Mouse (Mus musculus) heart, adult 9 months (tissue): ENCODE results near the gene Trib3.
"Not testable (repeated sequence)": the region's sequence is repeated elsewhere in the genome, so short reads cannot be mapped to it uniquely, and the experiment has no call there.

Source experiments
- DNase-seq, 2 experiments: peaks; one replicate each; pipeline ENCODE4 v3.0.0; 2022; ENCODE audit warnings: low spot score in 2 of 2

Trib3 gene

GRCm38 (mm10) chr2:152343329-152344213 is at the start of gene Trib3:
Gene Trib3, minus strand, starts transcription at chr2:152344032.
- peak; percentile 82 to 84 for DNase-seq

DNA sequence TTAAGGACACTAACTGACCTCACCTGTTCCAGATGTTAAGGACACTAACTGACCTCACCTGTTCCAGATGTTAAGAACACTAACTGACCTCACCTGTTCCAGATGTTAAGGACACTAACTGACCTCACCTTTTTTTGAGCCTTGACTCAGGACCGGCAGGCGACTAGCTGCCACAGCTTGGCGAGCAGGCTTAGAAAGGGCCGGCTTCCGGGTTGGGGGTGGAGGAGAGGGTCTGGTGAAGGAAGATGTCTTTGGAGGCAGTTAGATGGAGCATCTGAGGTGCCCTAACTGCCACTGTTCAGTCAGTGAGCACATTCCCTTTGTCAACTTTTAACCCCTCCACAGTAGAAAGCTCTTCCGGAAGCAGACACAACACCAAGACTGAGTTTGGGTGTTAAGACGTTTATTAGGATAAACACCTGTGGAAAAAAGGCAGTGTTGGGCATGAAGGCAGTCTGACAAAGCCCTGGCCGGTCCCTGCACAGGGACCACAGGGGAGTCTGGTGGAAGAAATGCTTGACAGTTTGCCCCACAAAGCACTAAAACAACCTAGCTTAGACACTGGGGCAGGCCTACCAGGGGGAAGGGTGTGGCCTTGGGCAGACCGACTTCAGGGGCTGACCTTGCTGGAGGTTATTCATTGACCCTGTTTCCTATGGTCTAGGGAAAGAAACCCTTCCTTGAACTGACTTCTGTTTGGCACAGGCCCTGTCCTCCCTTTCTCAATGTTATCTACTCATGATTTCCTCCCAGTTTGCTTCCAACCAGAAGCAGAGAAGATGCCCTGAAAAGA is 49.6 kb upstream of the Trib3 start:
- DNase-seq: no peak

GRCm38 (mm10) chr2:152392786-152393185 is 49.0 kb upstream of the Trib3 start:
- DNase-seq: peak; percentile 54 to 64

GRCm38 (mm10) chr2:152384191-152384590 is 40.4 kb upstream of the Trib3 start:
- DNase-seq: no peak

DNA sequence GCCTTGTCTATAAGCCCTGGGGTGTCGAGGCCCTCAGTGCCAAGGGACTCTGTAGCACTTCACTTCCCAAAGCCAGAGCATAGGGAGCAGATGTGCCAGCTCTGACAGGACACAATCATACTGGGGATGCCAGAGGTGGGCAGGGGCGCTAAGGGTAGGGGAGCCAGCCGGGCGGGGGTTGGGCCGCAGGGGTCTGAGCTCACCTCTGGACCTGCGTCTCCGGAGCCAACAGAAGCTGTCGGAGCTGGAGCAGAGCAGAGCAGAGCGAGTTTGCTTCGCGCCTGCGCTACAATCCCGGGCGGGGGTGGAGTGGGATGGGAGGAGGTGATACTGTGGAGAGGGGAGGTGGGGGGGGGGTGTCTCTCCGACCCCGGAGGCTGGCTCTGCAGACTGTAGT is 32.5 kb upstream of the Trib3 start, which contains the start of gene Nrsn2:
Gene Nrsn2 (minus strand): TSS at position 294 of the 397 bp plus-strand sequence.
- DNase-seq: no peak

GRCm38 (mm10) chr2:152375652-152376344 is 32.0 kb upstream of the Trib3 start:
- DNase-seq: no peak

GRCm38 (mm10) chr2:152373547-152373946 is 29.7 kb upstream of the Trib3 start:
- no peak for DNase-seq

DNA sequence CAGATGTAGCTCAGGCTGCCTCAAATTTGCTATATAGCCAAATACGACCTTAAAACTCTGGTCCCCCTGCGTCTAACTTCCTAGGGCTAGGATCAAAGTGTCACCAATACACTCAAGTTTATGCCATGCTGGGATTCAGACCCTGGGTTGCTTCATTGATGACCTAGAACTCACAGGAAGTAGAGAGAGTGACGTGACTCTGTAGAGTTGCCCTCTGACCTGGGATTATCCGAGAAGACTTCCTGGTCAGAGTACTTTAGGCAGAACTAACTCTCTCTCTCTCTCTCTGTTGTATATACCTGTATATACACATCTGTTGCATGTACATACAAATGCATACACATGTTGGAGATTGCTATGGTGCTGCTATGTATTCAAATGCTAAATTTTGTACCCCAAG is 28.8 kb upstream of the Trib3 start:
- DNase-seq: no peak

DNA sequence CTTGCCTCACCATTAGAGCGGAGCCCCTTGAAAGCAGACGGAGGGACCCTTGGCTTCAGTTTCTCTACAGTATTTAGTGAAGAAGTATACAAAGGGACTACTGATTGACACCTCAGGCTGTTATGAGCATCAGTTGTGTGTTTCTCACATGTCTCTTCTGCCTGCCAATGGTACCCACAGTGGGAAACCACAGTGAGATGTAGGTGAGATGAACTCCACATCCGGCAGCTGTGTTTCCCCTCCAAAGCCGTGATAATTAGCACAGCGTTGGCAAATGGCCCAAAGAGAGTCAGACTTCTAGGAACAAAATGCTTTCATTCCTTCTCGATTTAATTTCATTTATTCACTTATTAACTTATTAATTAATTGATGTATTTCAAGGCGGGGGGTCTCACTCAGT is 28.3 kb upstream of the Trib3 start:
- no peak for DNase-seq

GRCm38 (mm10) chr2:152368532-152369140 is 24.8 kb upstream of the Trib3 start:
- peak in 1 of 2 experiments; percentile 43 for DNase-seq

GRCm38 (mm10) chr2:152367917-152368316 is 24.1 kb upstream of the Trib3 start:
- DNase-seq: no peak

DNA sequence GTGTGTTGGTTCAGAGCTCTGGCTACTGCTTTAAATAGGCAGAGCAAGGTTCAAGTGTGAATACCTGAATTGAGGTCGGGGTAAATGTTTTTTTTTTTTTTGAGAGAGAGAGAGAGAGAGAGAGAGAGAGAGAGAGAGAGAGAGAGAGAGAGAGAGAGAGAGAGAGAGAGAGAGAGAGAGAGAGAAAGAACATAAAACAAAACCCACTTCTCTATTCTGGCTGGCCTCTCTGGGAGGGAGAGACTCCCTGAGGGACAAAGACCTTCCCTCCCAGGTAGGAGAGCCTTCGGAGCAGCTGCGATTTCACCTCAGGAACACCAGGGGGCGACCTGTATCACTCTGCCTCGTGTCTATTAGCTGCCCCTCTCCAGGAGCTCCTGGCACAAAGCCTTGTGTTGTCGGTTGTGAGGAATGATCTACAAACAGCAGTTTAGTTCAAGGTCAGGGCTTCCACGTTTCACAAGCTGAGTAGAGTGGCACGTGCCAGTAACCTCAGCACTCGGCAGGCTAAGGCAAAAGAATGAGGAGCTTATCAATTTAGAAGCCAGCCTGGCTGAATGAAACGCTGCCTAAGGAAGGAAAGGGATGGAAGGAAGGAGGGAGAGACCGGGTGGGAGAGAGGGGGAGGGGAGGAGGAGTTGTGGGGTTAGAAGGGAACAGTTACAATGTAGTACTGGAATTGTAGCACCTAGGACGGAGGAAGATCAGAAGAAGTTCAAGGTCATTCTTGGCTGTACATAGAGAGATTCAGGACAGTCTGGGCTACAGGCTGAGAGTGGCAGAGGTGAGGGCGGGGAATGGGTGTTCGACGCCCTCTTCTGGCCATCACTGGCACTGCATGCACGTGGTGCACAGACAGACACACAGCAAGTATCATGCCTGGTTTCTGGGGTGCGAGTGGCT is 19.7 kb upstream of the Trib3 start:
- peak; percentile 77 to 82 for DNase-seq

DNA sequence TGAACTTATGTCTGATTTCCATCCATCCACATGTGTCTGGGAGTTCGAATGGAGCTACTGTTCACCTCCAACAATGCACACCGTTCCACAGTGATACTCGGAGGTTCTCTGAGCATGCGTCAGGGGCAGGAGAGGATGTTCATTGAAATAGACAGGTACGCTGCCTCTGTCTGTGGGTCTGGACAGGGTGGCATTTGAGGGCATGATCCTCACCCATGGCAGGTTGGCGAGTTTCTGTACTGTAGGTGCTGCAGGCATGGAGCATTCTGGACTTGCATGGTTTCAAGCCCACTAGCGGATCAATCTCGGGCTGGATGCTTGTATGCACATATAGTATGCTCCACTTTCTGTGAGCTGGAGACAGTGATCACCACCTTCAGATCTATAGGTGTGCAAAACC is 17.4 kb upstream of the Trib3 start:
- DNase-seq: no peak

DNA sequence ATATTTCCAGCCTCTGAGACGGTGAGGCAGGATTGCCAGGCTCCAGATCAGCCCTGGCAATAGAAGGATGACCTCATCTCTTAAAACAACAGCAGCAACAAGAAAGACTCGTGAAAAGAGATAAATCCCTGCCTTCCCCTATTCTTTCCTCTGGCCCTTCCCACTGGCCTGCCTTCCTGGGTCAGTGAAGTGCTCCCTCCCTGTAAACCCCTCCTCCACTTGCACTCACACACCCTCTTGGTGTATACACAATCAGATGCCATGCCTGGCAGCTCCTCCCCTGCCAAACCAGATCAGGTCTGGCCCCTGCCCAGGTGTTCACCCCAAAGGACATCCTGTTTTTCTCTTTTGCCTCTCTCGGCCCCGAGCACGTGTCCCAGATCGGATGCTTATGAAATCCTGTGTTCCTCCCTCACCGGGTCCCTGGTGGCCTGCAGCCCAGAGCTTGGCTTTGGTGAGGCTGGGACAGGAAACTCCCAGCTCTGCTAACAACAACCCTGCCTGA is 16.5 kb upstream of the Trib3 start:
- DNase-seq: peak; percentile 91 to 95

DNA sequence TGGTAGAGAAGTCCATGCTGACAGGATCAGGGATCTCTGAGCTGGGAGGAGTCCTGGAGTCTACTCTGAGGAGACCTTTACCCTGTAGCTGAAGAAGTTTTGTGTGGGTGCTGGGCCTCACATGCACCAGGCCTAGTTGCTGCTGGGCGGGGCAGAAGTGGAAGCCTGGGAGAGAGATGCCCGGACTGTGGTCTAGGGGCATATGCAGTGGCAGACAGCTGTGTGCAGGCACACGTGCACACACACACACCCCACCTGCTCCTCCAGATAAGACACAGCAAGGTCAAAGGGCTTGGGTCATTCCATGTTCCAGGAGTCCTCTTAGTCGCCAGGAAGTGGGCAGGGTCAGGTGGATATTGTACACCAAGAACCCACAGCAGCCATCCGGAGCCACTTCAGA is 15.8 kb upstream of the Trib3 start:
- peak; percentile 22 to 41 for DNase-seq

- not testable (repeated sequence) for DNase-seq
Measured at GRCm38 (mm10) chr2:152358977-152359376, 15.1 kb upstream of the Trib3 start.

DNA sequence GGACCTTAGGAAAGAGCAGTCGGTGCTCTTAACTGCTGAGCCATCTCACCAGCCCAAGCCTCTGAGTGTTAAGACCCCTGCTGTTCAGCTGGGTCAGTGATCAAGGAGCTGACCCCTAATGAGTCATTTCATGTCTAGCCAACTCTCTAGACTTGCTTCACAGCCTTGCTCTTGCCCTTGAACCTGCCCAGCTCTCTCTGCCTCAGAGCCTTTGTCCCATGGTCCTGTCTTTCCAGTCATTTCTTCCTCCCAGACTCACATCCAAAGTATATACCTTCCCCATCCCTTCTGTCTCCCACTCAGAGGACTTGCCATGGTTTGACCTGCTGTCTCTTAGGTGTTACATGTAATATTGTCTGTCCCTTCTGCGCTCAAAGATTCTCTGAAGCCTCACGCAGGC is 13.4 kb upstream of the Trib3 start:
- DNase-seq: no peak

DNA sequence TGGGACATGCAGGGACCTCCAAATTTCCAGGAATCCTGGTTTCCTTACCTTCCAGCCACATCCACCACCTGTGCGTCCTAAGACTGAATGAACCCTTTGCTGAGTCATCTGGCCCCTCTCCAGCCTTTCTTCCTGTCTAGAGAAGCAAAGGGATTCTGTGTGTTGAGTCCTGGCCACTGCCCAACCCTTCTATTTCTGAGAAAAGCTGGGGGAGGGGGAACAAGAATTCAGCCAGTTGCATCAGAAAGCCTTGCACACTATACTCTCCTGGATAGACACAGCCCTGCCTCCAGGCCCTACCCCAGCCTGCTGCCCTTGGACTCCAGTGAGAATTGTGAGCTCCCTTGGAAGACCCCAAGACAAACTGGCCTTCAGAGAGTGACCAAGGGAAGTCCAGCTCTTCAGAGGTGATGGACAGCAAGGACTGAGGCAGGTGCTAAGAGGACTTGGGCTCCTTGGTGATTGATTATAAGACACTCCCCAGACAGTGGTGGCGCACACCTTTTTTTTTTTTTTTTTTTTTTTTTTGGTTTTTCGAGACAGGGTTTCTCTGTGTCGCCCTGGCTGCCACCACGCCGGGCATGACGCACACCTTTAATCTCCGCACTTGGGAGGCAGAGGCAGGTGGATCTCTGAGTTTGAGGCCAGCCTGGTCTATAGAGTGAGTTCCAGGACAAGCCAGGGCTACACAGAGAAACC is 6.2 kb upstream of the Trib3 start:
- peak; percentile 60 to 65 for DNase-seq

- DNase-seq: no peak
Measured at GRCm38 (mm10) chr2:152349205-152349604, 5.4 kb upstream of the Trib3 start.

GRCm38 (mm10) chr2:152347722-152348121 is 3.9 kb upstream of the Trib3 start:
- DNase-seq: no peak
